28 mouse cellular contexts compared by ENCODE assay signal in the genomic region with DNA sequence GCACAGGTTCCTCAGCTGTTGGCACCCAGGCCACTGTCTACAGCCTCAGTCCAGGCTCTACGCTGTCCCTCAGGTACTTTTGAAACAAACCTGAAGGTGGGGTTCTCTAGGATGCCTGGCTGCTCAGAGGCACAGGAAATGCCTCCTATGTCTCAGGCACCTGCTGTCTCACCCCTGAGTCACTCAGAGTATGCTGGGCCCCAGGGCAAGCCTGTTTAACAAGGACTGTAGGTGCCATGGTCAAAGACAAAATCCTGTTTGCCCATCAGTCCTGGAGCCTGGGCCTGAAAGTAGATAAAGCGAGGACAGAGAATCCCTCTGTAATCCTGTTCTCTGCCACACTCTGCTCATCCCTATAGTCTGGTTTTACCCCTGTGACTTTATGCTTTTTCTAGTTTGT.
DNase-seq lines count a peak whose midpoint lies in the region; ATAC-seq and TF ChIP-seq lines count a peak whose summit lies in the region.
"Had no signal": no experiment of that assay in that cellular context is flagged by ENCODE, and none has a peak within 500 bp of the region (broad histone marks: within the 10 kb centered on the region; RNA-seq: fewer than 3 reads in every experiment).

No protein-coding gene starts in this region.

- no peak for TF ChIP-seq EP300 in lung, postnatal 0 days (IDR thresholded peaks at IDR 0.05)

- H3K4me3 ChIP-seq in lung, postnatal 0 days (ENCODE audit: low read depth, low read length), result no peak overlapping the region
- no peak overlapping the region for H3K4me3 ChIP-seq in midbrain, embryonic 11.5 days (ENCODE audit: low read depth, low read length)
- H3K4me3 ChIP-seq: embryonic facial prominence, embryonic 10.5 days; embryonic facial prominence, embryonic 13.5 days; erythroblast, embryonic 14.5 days; forebrain, embryonic 13.5 days; gastrocnemius, adult 2 months; heart, embryonic 12.5 days; heart, embryonic 15.5 days had no signal

- H3K9me3 ChIP-seq in lung, postnatal 0 days (ENCODE audit: low read length), result no peaks in the 10 kb centered on the region
- H3K9me3 ChIP-seq in midbrain, embryonic 11.5 days (ENCODE audit: control insufficient read depth, low read length), result no peaks in the 10 kb centered on the region
- H3K9me3 ChIP-seq: embryonic facial prominence, embryonic 10.5 days; embryonic facial prominence, embryonic 13.5 days; forebrain, embryonic 13.5 days; heart, embryonic 12.5 days; heart, embryonic 15.5 days had no signal

- no peaks in the 10 kb centered on the region for H3K36me3 ChIP-seq in lung, postnatal 0 days (ENCODE audit: insufficient read depth, low read length)
- H3K36me3 ChIP-seq in splenic B cell, adult 2 months (ENCODE audit: control insufficient read depth, insufficient read depth, low read length, poor library complexity, severe bottlenecking), result no peaks in the 10 kb centered on the region
- no peaks in the 10 kb centered on the region for H3K36me3 ChIP-seq in midbrain, embryonic 11.5 days (ENCODE audit: control insufficient read depth, insufficient read depth, low read length)
- H3K36me3 ChIP-seq: embryonic facial prominence, embryonic 10.5 days; embryonic facial prominence, embryonic 13.5 days; heart, embryonic 12.5 days; heart, embryonic 15.5 days had no signal

- ATAC-seq in lung, postnatal 0 days, result peak; percentile 17; the same call in 1 of the 2 replicates
- ATAC-seq in midbrain, embryonic 11.5 days (ENCODE audit: low FRiP score), result no peak
- ATAC-seq: activated CD4-positive, CD25-positive, alpha-beta regulatory T cell, adult 4 months; forebrain, embryonic 13.5 days; forebrain, postnatal 0 days; hindbrain, postnatal 0 days had no signal

- no peak overlapping the region for H3K27ac ChIP-seq in lung, postnatal 0 days (ENCODE audit: low read length)
- H3K27ac ChIP-seq in midbrain, embryonic 11.5 days (ENCODE audit: low read depth, low read length), result no peak overlapping the region
- H3K27ac ChIP-seq: embryonic facial prominence, embryonic 10.5 days; embryonic facial prominence, embryonic 13.5 days; forebrain, embryonic 13.5 days; gastrocnemius, adult 2 months; heart, embryonic 15.5 days; hindbrain, embryonic 14.5 days; hindbrain, postnatal 0 days had no signal

- no peaks in the 10 kb centered on the region for H3K4me1 ChIP-seq in lung, postnatal 0 days (ENCODE audit: insufficient read depth, low read depth, low read length)
- no peaks in the 10 kb centered on the region for H3K4me1 ChIP-seq in midbrain, embryonic 11.5 days (ENCODE audit: control insufficient read depth, insufficient read depth, low read length)
- H3K4me1 ChIP-seq: forebrain, embryonic 13.5 days had no signal

- H3K4me2 ChIP-seq in lung, postnatal 0 days (replicated peaks; ENCODE audit: low read depth, low read length), result no peak overlapping the region
- no peak overlapping the region for H3K4me2 ChIP-seq in midbrain, embryonic 11.5 days
- H3K4me2 ChIP-seq: embryonic facial prominence, embryonic 13.5 days; forebrain, embryonic 13.5 days; heart, embryonic 15.5 days; hindbrain, embryonic 14.5 days had no signal

- no peak for TF ChIP-seq CTCF in lung, postnatal 0 days (IDR thresholded peaks at IDR 0.05)

- no peaks in the 10 kb centered on the region for H3K27me3 ChIP-seq in lung, postnatal 0 days (replicated peaks; ENCODE audit: insufficient read depth, low read length)
- H3K27me3 ChIP-seq in splenic B cell, adult 2 months (ENCODE audit: control insufficient read depth, insufficient read depth, low read length, poor library complexity, severe bottlenecking), result no peaks in the 10 kb centered on the region
- H3K27me3 ChIP-seq in midbrain, embryonic 11.5 days (ENCODE audit: control insufficient read depth, insufficient read depth, low read length), result no peaks in the 10 kb centered on the region
- H3K27me3 ChIP-seq: embryonic facial prominence, embryonic 13.5 days; forebrain, embryonic 13.5 days; heart, embryonic 15.5 days had no signal

- no peak for DNase-seq in lung, postnatal 0 days (ENCODE audit: low spot score)
- DNase-seq in lung, postnatal 10 days, result no peak
- peak; percentile 26 for DNase-seq in urinary bladder, postnatal 25 days (ENCODE audit: low spot score)
- DNase-seq in urinary bladder, adult 2 months (ENCODE audit: low spot score), result no peak
- DNase-seq in splenic B cell, adult 2 months (ENCODE audit: low read depth, low spot score), result peak; percentile 36
- no peak for DNase-seq in midbrain, embryonic 11.5 days (ENCODE audit: low spot score, missing footprints)
- DNase-seq: adrenal gland, adult 8-10 months; adrenal gland, postnatal 25 days; cerebellum, adult 11-12 months; cerebellum, adult 8-10 months; cerebellum, postnatal 10 days; cerebellum, postnatal 36 days; embryo, embryonic 11 days; forebrain, postnatal 0 days; gastrocnemius, adult 2 months; gastrocnemius, postnatal 14 days; heart, adult 11 months; heart, postnatal 10 days; heart, postnatal 4 days had no signal

- H3K9ac ChIP-seq in lung, postnatal 0 days (replicated peaks; ENCODE audit: low read depth), result no peak overlapping the region
- H3K9ac ChIP-seq in midbrain, embryonic 11.5 days (ENCODE audit: low read length), result no peak overlapping the region
- H3K9ac ChIP-seq: embryonic facial prominence, embryonic 13.5 days; forebrain, embryonic 13.5 days; forebrain, postnatal 0 days; heart, embryonic 12.5 days; heart, embryonic 15.5 days; hindbrain, embryonic 14.5 days had no signal

- 86% methylated on average over 2 of the region's 2 CpGs for WGBS in lung, postnatal 0 days
- 94% methylated on average over 2 of the region's 2 CpGs for WGBS in midbrain, embryonic 11.5 days

Comparison
In these comparisons a context has a peak if more than half of its experiments do, and no peak if none do; other contexts are left out.
1. DNase-seq: peak in urinary bladder, postnatal 25 days (single experiment) and splenic B cell, adult 2 months (single experiment); none in lung, postnatal 0 days (single experiment), lung, postnatal 10 days (single experiment), urinary bladder, adult 2 months (single experiment) and midbrain, embryonic 11.5 days (single experiment).